Mouse (Mus musculus) kidney, postnatal 14 days (tissue): Measurements from ENCODE around the gene Ankrd55.

Experiments
- DNase-seq: peaks from one replicate; pipeline ENCODE4 v3.0.0; 2022; ENCODE audit warnings: mixed read lengths

Ankrd55 gene

DNA sequence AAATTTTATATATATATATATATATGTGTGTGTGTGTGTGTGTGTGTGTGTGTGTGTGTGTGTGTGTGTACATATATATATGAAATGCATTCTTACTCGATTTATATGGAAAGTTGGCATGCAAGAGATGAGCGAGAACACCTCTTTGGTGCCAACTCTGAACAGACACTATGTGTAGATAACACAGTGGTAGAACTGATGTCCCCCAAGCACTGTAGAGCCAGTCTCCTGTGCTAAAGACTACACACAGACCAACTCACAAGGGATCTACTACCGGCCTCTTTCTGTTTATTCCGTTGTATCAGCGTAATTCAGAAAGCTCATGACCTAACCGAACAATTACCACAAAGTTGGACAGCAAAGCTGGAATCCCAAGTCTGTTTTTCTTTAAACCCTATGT, 6.2 kb downstream of the Ankrd55 start:
- no peak for DNase-seq

DNA sequence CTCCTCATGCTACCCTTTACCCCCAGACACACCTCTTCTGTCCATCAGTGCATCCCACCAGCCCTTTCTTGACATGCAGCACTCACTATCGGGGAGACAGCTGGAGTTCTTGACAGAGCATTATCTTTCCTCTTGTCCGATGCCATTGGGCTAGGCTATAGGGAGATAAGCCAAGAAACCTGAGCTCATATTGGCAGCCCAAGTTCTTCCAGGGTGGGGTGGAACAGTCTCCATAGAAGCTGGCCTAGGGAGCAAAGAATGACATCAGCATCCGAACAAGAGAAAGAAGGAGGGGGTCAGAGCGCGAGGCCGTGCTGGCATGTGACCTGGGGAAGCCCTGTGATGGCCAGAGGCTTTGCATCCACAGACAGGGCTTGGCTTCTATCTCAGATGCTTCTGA, 9.5 kb downstream of the Ankrd55 start:
- DNase-seq = no peak

DNA sequence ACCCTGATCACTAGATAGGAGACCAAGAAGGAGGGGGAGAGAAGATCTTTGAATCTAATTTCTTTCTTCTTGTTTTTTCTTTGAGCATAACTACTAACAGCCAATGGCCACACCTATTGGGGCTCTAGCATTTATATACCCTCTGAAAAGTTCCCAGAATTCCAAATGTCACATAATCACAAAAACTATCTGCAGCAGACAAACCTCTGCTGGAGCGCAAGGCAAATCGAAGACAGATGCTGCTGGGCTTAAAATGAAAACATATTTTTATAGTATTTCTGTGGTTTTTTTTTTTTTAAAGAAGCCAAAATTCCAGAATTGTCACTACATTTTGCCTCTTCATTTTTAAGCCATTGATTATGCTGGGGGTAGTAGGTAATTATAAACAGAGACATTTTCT, 15.2 kb downstream of the Ankrd55 start:
- DNase-seq = no peak

DNA sequence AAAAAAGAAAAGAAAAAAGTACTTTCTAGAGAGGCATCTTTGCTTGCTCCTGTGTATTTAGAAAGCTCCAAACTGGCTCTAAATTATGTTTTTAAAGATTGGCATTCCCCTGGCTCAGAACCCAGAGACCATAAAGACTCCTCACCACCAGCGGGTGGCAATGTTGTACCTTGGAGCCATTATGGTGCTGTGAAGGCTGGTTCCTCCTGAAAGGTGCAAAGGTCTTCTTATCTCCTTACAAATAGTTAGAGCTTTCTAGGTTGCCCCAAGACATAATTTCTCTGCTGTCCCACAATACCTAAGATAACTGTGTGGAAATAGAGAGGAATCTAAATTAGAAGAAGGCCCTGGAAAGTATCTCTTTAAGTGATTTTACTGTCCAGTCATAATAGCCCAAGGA, 20.4 kb downstream of the Ankrd55 start:
- DNase-seq = peak; percentile 79

DNA sequence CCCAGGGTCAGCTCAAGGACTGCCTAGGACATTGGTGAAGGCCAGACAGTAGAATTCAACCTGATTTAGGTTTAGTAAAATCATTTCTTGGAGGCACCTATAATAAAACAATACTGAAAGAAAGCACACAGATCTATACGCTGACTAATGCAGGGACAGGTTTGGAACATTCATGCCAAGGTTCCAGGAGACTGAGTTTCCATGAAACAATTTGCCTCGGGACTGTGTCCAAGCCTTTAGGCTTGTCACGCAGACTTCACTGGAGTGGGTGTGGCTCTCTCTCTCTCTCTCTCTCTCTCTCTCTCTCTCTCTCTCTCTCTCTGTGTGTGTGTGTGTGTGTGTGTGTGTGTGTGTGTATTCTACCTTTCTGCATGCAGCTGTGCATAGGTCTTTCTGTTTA, 23.4 kb downstream of the Ankrd55 start:
- peak; percentile 13 for DNase-seq

DNA sequence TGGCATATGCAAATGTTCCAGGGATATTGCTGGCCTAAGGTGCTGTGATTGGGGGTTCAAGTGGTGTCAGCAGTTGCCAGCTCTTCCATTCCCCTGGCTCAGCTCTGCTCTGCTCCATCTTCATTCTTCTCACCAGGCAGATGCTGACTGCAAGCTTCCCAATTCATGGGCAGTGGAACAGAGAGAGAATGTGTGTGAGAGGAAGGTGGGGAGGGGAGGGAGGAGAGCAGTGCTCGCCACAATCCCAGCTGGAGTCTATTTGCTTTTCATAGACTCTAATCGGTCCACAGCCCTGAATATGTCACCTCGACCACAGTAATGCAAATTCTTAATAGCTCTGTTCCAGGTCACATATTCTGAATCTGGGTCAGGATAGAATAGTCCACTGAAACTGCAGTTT, 27.2 kb downstream of the Ankrd55 start:
- no peak for DNase-seq

DNA sequence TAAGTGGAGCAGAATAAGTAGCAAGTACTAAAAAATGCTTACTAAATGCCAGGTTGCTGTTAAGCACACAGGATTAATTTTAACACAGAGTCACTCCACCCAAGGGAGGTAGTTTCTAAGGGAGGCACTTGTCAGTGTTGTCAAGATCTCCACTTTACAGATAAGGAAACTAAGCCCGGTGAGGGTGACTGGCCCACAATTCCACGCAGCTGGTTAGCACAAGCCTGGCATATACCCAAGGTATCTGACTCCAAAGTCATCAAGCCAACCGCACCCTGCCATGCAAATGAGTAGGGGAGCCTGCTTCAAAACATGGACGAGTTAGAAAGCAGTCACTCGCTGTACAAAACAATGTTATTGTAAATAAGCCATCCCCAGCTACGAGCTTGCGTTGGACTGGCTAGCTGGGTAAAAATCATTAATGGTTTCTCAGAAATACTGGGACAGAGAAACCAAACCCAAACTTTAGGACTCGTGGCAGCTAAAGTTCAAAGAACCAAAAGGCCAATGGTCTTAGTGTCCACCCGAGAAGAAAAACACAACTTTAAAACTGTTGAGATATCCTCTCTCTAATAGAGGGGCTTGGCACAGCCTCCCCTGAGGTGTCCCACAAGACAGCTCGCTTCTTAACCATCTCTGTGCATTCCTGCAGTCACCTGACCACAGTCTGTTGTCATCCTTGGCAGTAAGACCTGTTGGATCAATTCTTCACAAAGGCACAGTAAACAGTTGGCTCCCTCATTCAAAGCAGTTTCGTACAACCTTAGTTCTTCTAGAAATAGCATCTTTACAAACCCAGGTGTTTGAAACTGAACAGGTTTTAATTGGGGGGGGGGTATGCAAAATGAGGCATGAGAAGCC, 28.6 kb downstream of the Ankrd55 start:
- DNase-seq = no peak

DNA sequence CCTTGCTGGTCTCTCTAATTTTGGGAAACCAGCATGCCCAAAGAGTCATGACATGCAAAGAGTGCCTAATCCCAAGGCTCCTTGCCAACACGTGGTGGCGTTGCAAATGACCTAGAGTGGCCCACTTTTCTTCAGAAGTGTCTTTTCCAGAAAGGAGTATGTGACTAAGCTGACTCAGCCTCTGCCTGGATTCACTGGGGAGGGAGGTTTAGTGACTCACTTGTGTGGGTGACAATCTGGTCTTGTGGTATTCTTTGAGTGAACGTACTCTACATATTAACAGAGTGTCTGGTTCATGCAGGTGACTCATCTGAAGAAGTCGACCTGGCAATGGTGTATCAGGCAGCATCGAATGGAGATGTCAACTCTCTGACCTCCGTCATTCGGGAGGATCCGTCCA, 29.9 kb downstream of the Ankrd55 start:
- DNase-seq = no peak

DNA sequence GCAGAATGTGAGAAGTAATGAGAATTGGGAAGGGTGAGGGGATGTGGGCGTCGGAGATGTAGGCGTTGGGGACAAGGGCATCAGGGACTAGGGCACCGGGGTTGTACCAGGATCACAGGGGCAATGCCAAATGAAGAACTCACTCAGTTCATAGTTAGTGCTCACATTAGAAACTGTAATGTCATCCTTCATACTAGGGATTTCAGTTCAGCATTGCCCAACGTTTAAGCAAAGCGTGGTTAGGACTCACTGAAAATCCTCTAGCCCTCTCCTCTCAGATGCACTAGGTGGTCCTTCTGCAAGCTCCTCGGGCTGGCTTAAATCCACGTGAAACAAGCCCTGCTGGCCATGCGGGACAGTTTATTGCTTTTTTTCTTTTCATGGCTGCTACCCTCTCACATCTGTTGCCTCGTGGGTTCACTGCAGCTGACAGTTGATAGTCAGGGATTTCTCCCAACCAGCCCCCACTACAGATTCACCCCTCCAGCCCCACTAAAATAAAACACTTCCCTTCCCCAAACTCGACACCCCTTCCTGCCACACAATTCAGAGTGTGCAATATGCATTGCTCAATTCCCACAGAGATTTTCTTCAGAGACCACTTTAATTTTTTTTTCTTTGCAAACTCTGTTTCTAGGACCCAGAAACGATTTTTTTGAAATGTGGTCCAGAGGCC, 35.5 kb downstream of the Ankrd55 start:
- DNase-seq = no peak

DNA sequence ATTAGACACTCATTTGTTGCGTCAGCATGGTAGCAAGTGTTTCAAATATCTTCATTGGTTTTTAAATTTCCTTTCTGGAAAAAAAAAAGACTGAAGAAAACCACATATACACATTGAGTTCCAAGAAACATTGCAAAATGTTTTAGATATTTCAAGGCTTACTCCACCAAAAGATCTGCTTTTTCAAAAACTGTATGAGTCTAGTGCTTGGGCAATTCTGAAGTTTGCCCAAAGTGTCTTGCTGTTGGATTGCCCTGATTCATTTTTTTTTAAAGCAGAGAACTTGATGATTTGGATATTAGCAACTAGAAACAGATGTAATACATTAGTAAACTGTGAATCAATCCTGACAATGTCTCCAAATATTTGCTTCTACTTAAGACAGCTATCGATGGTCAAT, 36.9 kb downstream of the Ankrd55 start:
- DNase-seq = no peak

DNA sequence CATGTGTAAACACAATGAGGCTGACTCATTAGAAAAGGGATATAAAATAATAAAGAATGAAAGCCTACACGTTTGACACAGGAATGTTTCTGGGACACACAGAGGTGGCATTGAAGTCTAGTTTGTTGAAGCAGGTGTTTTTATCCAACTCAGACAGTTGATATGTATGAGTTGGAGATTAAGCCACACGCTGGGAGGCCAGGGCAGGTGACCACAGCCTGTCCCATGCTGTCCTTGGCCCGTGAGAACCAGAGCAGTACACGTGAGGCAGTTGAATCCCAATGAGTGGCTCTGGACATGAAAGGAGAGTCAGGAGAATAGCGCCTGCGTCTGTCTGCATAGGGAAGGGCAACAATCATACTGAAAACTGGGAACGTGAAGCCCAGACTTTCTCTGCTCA, 38.2 kb downstream of the Ankrd55 start:
- DNase-seq = no peak

DNA sequence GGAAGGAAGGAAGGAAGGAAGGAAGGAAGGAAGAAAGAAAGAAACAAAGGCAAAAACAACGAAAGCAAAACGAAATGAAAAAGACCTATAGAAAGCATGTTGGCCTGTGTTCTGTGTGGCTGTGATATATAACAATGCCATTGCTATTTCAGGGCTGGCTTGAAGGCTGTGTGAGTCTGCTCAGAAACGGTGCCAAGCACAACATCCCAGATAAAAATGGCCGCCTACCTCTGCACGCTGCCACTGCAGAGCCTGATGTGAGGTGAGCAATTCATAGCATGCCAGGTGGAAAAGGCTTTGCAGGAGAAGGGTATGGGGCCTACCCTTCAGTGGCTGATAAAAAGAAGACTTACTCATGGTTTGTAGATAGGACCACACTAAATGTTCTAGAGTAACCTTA, 38.7 kb downstream of the Ankrd55 start:
- DNase-seq = no peak

DNA sequence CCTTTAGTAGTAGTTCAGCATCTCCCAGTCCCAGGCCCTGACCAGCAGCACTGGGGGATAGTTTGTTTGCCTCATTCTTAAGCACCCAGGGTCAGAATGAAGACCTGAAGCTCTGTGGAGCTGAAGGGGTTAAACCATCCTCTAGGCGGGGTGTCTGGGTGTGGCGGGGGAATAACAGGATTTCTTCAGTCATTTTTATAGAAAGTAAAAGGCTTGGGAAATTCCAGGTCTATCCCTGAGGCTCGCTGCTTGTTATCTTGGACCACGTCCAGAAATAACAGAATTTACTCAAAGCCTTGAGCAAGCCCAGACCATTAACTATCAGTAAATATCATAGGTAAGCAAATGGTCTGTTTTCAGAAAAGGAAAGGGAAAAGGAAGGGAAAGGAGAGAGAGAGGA, 39.3 kb downstream of the Ankrd55 start:
- no peak for DNase-seq

DNA sequence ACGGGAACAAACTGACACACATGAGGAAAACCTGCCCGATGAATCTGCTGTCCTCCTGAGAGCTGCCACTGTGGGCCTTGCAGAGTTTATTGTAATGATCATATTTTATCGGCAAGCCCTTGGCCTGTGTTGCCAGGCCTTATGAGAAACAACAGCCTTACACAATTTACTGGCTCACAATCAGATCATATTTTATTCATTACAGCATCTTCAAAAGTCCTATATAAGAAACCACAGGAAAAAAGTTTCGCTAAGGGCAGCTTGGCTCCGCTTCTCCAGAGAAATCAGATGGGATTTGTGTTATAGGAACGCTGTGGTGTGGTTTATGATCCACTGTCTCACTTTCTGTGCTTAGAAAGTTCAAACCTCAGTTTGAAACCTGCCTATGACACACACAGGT, 42.0 kb downstream of the Ankrd55 start:
- no peak for DNase-seq

DNA sequence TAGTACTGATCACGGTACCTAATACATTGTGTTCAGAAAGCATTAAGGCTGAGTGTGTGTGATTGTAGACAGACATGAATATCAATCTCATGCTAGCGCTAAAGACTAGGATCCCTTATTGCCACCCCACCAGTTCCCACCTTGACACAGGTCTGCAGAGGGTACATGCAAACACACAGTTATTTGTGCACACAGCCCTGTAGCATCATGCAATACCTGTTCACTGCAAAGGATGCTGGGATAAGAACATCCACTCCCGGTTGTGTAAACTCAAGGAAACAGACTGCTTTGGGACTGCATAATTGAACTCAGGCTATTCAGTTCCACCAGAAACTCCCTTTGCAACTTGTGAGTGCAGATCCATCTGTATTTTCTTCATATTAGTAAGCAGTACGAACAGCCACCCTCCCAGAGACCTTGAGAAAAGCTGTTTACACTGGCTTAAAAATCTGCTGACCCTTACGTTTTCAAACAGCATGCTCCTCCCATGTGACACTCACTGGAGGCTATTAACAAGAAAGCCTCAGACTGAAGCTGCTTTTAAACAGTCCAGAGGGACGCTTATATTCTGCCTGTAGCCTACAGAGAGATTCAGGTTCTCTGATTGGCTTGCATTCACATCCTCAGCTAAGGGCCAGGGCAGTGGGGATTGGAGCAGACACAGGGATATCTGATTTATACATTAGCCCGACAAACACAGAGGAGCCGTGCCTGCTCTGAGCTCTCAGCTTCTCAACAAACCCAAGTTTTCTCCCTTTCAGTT, 42.8 kb downstream of the Ankrd55 start:
- DNase-seq = peak; percentile 48

DNA sequence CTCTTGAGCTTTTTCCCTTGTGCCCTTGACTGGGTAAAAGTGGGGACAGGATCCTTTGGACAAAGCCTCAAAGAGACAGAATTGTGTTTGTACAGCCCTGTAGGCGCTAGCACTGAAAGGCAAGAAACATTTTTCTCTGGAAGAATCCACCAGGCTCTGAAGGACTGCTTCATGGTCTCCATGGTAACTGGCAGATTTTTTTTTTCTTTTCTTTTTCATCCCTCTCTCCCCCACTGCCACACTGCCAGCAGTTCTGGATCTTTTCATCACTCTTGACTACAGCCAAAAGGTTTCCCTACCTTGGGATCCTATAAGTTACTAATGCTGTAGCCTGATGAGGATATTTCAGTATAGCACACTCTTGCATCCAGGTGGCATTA, 43.4 kb downstream of the Ankrd55 start:
- no peak for DNase-seq

DNA sequence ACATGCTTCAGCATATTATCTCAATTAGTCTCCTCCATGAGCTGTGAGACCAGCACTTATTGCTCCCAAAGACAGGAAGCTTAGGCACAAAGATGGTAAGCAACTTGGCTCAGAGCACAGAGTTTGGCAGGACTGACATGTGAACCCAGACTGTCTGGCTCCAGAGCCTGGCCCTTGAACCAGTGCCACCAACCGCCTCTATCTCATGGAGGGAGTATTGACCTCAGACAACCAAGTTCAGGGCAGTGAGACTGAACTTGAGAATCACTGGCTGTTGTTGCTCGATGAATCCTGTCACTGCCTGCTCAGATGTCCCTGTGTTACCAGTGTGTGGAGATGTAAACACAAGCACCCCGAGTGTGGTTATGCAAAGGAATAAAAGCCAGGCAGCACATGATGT, 47.3 kb downstream of the Ankrd55 start:
- no peak for DNase-seq

DNA sequence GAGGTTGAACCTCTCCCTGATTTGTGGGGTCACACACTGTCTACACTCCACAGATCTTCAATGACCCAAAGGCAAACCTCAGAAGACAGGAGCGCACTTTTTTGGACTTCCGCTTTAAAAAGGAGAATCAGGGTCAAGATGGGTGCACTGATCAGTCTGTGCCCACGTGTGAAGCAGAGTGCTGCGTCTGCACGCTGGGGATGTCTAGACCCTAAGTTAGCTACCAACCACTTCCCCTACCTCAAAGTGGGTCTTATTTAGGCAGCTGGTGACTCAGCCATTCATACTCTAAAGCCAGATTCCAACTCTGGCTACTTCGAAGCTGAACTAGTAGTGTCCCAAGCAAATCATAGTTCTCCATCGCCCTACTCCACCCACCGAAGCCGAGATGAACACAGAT, 48.9 kb downstream of the Ankrd55 start:
- no peak for DNase-seq

DNA sequence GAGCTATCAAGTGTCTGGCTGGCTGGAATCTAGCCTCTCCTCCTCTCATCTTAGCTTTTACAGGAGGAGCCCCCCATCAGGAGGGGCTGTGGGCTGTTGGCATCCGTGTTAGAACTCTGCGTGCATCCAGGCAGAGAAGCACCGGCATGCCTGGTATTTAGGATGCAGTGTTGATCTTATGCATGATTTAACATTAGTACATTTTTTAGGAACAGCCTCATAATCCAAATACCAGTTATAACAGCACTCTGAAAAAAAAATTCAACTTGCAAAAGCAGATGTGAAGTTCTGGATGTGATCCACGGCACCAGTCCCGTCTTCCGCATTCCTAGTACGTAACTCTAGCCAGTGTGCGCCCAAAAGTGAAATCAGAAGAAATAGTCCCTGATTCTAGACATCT, 52.0 kb downstream of the Ankrd55 start:
- DNase-seq = peak; percentile 58

DNA sequence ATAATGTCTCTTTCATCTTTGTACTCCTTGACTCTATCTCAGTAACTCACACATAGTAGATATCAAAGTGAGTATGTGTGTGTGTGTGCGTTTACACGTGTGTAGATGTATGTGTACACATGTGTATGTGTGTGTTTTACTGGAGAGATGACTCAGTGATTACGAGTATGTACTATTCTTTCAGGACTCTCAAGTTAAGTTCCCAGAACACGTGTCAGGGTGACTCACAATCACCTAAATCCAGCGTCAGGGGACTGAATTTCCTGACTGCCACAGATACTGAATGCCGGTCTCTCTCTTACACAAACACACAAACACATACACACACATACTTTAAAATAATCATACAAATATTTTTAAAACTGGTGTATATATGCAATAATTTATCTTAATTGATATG, 52.5 kb downstream of the Ankrd55 start:
- no peak for DNase-seq

DNA sequence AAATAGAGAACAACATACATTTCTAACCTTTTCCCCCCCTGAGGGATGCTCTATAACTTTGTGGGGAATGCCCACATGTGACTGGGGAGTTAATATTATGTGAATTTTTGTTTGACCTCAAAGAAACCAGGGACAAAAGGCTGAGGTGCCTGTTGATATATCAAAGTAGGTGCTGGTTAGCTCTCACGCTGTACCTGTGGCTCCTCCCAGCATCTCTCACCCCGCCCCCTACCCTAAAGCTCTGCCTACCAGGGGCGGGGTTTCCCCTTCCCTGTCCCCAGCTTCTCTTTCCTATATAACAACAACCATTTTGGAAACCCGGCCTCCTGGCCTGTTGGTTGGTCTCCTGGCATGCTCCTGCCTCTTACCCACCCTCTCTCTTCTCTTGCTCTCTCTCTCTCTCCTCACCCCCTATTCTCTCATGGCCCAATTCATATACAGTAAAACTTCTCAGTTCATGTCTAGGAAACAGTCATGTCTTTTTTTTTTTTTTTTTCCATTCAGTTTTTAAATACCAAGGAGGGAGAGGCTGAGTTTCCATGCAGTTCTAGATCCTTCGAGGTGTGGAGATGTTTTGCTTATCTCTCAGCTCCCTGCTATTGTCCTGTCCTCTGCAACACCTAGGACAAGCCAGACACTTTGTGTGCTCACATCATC, 54.8 kb downstream of the Ankrd55 start:
- no peak for DNase-seq

DNA sequence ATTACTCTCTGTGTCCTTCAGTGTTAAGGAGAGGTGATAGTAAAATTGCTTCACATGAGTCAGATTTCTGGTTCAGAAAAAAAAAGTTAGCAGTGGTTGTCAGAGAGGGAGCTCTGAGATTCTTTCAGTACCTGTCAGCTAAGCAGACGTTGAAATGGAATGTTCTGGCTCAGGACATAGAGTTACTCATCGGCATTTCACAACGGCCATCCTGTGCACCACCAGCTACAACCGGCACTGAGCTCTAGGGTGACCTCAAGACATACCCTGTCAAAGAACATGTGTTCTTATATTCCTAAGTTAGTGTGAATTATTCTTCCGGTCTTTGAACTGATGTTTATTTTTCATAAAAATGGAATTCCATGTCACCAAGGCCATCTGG, 55.4 kb downstream of the Ankrd55 start:
- DNase-seq = no peak

DNA sequence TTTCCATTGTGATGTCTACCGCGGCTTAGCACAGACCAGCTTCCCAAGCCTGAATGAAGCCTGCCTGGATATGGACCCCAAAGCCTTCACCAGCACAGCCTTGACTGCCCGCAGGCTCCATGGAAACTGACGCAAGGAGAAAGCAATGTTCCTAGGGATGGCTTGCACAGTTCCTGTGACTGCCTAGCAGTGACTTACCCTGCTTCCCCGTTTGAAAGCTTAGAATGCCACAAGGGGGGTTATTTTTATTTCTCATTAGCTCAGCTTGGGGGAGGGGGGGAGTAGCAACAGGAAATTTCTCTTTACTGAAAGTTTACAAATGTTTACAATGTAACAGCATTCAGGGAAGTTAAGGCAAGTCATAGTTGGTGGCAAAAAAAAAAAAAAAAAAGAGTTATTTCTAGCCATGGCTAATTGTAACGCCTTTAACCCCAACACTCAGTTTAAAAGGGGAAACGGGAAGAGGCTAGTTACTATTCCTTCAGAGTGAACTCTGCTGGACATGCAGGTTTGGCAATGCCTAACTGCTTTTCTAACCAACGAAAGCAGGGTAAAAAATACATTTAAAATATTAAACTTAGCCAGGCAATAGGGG, 56.1 kb downstream of the Ankrd55 start:
- DNase-seq = no peak
